Mouse (Mus musculus): ENCODE measurements around the gene Ptgr1. TPM values are rescaled to one million over a fixed set of nuclear protein-coding genes. Genes with fewer than 3 reads are reported as not detected.

Gene Ptgr1
- 5.0 and 14.5 TPM in 2 replicates for total RNA-seq (2014; fragmentation: Nextera tagmentation)
- 12.8 and 16.2 TPM in 2 replicates for total RNA-seq (2017)

DNA sequence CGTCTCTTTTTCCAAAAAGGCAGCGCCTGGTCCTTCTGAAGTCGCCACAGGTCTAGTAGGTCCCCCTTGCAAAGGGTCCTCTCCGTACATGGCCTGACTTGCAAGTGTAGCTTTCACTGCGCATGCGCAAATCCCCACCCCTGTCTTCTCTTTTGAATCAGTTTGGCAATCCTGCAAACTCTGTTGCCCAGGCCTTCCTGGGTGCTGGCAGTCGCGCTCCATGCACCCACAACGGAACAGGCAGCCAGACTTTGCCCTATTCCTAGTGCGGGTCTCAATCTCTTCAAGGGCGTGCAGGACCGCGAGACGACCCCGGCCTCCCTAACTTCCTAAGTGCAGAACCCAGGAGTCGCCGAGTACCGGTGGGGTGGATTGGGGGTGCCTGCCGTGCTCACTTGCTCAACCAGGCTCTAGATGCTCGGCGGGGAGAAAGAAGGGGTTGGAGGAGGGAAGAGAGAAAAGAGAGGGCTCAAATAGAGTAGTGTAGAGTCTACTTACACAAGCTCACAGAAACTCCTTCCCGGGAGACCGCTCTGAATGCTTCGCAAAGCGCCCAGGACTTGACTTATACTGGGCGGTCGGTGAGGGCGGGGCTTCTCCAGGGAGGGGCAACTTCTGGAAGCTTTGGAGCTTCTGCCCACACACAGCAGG lies at the start of gene Ptgr1:
Gene Ptgr1, minus strand, starts transcription at position 580 of the 651 bp plus-strand sequence.
- ATAC-seq (replicated peaks; ENCODE audit: low FRiP score, low TSS enrichment, poor library complexity, severe bottlenecking) = peak; percentile 23

DNA sequence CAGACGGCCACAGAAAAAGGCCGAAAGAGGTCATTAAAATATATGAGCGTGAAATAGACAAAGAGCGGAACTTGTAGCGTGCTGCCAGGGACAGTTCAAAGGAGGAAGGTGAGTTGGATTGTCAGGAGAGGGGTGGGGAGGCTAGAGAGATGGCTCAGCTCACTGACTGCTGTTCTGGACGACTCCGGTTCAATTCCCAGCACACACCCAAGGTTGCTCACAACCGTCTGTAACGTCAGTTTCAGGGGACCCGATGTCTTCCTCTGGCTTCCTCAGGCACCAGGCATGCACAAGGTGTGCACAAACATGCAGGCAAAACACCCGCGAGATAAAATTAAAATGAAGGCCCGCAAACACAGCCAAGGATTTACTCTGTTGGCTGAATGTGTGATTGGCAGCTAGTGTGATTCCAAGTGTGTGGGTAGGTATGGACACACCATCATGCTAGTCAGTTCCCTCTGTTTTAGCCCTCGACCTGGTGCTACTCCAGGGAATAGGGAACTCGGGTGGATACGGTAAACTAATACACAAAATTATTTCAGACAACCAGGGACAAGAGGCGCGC lies 48.9 kb upstream of the Ptgr1 start:
- ATAC-seq (replicated peaks; ENCODE audit: low FRiP score, low TSS enrichment, poor library complexity, severe bottlenecking) = no peak

DNA sequence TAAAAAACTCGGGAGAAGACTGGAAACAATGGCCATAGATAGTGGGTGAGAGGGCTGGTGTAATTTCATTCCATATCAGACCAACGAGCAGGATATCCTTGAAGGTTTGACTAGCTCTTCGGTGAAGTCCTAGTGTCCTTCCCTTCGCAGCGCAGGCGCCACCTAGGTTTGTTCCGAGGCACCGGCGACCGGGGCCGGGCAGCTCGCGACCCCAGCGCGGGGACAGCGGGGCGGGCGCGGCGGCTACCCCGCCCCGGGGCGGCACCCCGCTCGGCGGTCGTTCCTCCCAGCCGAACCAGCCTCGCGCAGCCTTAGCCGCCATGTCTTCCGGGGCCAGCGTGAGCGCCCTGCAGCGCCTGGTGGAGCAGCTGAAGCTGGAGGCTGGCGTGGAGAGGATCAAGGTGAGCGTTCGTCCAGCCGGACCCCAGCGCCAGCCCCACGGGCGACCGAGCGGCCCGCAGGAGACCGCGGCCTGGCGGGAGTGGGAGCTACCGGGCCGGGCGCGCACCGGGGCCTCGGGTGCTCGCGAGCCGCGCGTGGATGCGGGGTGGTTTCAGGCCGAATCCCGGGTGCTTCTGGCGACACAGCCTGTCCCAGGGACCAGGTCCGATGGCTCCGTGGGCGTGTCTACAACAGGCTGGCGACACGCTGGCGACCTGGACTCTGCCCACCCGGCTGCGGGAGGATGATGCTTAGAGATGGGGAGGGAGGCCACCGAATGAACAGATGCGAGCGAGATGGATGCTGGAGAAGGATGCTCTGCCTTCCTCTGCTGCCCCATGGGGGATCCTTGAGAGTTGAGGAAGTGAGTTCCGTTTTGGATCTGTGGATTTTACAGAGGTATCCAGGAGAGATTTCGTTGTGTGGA lies 48.2 kb upstream of the Ptgr1 start, which contains the start of gene Gng10:
Gene Gng10, plus strand, starts transcription at position 171 of the 868 bp plus-strand sequence.
- ATAC-seq (replicated peaks; ENCODE audit: low FRiP score, low TSS enrichment, poor library complexity, severe bottlenecking) = peak; percentile 69

DNA sequence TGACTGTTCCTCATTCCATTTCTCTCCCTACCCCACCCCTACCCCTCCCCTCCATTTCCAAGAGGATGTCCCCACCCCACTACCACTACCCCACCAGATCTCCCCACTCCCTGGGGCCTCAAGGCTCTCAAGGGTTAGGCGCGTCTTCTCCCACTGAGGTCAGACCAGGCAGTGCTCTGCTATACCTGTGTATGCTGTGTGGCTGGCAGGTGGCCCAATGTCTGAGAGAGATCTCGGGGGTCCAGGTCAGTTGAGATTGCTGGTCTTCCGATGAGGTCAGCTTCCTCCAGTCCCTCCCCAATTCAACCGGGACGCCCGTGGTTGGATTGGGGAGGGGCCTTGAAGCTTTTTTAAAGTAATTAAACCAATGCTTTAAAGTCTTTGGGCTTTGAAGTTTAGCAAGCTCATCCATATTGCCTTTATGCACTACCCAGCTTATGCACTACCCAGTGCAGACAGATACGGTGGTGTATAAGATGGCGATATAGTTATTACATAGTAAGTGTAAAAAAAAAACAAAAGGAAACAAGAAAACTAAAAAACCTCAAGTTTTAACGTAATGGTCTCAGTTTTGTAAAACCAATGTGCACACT lies 47.5 kb upstream of the Ptgr1 start:
- no peak for ATAC-seq (replicated peaks; ENCODE audit: low FRiP score, low TSS enrichment, poor library complexity, severe bottlenecking)

DNA sequence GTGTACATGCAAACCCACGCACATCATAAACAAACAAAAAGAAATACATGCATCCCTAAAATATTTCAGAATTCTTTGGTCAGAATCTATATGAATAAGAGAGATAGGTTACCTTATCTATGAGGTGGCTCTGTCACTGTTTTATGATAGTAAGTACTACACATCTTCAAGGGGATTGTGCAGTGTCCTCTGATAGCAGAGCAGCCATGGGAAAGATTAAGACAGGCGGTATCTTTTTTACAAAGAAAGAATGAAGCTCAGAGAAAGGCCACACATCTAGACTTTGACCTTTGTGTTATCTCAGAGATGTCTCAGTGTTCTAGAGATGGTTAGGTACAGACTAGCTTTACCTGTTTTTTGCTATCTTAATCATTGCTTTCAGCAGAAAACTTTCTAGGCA lies 30.0 kb upstream of the Ptgr1 start:
- ATAC-seq (replicated peaks; ENCODE audit: low FRiP score, low TSS enrichment, poor library complexity, severe bottlenecking) = no peak; the same call in 1 of the 2 replicates

DNA sequence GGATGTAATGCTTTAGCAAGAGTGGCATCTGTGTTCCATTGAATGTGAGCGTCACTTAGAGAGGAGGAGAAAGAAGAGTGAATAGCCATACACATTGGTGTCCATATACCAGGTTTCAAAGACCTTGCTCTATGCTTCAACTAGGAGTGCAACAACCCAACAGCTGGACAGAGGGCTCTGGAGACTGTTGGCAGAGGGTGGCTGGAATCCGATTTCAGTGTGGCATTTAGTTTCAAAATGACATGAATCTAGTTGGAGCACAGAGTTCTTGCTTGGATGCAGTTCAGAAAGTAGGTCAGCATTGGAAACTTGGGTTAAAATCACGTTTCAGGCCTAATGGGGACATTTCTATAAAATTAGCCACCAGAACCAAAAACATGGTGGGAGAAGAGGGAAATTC lies 28.3 kb upstream of the Ptgr1 start:
- ATAC-seq (replicated peaks; ENCODE audit: low FRiP score, low TSS enrichment, poor library complexity, severe bottlenecking) = no peak

DNA sequence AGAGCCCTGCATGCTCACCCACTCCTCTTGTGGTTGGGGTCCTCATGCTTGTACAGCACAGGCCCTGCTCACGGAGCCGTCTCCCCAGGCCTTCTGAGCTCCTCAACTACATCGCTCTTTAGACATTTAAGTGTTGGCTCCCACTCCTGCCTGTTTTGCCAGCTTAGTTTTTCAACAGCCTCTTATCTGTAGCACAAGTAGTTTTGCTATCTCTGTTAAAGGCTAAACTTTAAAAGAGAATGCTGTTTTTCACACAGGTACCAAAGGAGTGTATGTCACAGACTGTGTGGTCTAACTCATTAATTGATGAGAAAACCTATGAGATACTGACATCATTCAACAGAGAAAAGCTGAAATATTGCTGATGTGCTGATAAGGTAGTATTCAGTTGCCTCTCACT lies 24.5 kb upstream of the Ptgr1 start:
- peak; percentile 56 for ATAC-seq (replicated peaks; ENCODE audit: low FRiP score, low TSS enrichment, poor library complexity, severe bottlenecking)

DNA sequence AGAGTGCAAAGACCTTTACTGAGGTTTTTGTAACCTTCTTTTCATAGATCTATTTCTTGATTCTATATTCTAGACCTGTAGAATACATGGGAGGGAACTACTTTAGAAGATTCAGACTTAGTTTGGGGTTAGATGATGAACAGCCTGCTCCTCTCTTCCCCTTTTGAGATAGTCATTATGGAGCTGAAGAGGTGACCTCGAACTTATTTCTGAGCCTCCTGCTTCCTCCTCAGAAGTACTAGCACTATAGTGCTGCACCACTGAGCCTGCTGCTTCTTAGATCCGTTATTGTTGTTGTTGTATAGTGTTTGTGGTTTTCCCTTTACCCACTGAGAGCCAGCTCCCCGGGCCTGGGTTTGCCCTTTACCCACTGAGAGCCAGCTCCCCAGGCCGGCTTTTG lies 22.8 kb upstream of the Ptgr1 start:
- no peak for ATAC-seq (replicated peaks; ENCODE audit: low FRiP score, low TSS enrichment, poor library complexity, severe bottlenecking)

DNA sequence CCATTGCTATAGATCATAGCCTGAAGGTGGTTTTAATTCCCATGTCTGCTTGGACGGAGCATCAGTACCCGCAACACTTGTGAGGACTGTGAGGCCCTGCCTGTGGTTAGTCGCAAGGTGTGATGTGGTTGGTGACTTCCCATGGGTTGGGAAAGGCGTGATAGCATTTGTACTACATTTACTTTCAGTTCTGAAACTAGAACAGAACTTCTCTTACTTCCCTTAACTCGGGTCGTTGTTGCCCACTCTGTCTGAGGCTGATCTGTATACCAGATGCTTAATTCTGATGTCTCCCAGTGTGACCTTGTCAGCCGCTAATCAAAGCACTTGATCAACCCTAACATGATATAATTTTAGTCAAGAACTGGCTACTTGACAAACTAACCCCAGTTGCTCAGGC lies 22.3 kb upstream of the Ptgr1 start:
- ATAC-seq (replicated peaks; ENCODE audit: low FRiP score, low TSS enrichment, poor library complexity, severe bottlenecking) = peak; percentile 31

DNA sequence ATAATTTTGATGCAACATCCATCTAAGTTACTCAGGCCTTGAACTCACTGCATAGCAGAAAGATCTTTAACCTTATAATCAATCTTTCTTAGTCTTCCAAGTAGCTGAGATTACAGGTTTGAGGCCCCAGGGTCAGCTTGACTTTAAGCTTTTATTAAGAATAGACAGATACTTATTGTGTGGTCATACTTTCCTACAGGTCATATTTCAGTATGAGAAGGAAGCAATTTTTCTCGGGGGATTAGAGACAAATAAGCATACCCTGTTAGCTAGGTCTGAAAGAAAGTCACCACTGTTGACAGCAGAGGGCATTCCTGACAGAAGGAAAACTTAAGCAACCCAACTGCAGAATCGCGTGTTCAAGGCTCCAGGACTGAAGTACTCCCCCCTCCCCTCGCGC lies 21.1 kb upstream of the Ptgr1 start:
- ATAC-seq (replicated peaks; ENCODE audit: low FRiP score, low TSS enrichment, poor library complexity, severe bottlenecking) = no peak

DNA sequence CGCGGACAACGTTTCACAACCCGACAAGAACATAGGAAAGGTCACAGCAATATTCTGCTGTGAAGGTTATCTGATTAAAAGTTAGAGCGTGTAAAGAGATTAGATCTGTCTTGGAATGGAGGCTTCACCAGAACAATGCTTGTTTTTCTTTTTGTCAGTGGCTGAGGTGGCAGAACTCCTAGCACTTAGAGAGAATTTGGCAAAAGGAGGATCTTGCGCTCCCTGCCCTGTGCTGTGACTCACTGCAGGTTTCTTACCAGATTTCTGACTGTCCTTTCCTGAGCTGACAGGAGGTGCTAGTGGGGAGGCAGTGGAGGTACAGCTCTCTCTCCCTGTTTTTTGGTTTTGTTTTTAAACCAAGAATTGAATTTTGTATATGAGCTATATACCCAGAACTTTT lies 20.1 kb upstream of the Ptgr1 start:
- no peak for ATAC-seq (replicated peaks; ENCODE audit: low FRiP score, low TSS enrichment, poor library complexity, severe bottlenecking)

DNA sequence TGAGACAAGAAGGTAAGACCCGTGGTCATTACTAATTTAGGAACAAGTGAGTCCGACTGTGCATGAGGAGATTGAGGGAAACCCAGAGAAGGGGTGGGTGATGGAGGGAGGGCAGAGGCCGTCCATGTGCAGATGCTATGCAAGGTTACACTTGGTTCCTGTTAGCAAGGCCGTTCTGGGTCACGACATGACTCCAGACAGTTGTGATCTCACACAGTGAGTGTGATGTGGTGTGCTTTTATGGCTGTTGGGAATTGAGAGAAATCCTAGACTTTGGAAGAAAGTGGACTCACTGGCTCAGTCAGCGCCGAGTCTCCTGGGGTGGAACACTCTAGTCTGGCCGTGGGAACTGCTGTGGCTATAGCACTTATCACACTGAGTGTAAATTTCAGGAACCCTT lies 19.3 kb upstream of the Ptgr1 start:
- ATAC-seq (replicated peaks; ENCODE audit: low FRiP score, low TSS enrichment, poor library complexity, severe bottlenecking) = no peak

DNA sequence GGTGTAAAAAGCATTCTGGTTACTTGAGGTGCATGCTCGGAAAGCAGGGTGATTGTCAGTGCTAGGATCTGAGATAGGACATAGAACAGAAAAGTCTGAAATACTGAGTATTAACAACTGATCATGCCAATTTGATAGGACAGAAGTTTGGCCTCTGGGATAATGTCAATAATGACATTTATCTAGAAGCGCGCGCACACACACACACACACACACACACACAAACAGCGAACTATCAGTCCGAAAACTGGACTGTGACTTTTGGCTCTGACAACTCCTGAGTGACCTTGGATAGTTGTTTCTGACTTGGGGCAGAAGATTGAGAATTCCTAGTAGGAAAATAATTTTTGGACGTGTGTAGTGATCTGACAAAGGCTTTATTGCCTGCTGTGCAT lies 16.9 kb upstream of the Ptgr1 start:
- ATAC-seq (replicated peaks; ENCODE audit: low FRiP score, low TSS enrichment, poor library complexity, severe bottlenecking) = no peak

DNA sequence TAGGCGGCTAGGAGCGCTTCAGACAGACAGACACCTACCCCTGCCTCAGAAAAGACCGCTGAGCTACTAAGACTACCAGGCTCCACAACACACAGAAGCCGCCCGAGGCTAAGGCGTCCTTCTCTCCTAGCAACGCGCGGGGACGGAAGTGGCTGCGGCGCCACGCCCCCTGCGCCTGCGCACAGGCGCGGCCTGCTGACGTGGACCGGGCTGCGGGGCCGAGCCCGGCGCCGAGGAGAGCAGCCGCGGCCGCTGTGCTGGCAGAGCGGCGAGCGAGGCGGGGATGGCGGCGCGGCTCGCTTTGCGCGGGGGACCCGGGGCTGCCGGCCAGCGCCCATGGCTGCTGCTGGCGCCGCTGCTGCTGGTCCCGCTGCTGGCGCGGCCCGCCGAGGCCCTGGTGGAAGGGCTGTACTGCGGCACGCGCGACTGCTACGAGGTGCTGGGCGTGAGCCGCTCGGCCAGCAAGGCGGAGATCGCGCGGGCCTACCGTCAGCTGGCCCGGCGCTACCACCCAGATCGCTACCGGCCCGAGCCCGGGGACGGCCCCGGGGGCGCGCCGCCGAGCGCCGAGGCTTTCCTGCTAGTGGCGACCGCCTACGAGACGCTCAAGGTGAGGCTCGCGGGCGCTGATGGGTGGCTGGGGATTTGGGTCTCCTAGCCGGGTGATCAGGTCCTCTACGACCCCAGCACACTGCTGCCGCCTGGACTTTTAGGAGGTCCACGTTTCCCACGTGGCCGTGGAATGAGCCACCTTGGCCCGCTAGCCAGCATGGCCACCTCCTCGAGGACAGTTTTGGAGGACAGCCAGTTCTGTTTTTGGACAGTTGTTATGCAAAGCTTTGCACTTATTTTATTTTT lies 16.3 kb upstream of the Ptgr1 start, which contains the start of gene Gm20503:
Gene Gm20503, plus strand, starts transcription at position 263 of the 858 bp plus-strand sequence.
- peak; percentile 88 for ATAC-seq (replicated peaks; ENCODE audit: low FRiP score, low TSS enrichment, poor library complexity, severe bottlenecking)

DNA sequence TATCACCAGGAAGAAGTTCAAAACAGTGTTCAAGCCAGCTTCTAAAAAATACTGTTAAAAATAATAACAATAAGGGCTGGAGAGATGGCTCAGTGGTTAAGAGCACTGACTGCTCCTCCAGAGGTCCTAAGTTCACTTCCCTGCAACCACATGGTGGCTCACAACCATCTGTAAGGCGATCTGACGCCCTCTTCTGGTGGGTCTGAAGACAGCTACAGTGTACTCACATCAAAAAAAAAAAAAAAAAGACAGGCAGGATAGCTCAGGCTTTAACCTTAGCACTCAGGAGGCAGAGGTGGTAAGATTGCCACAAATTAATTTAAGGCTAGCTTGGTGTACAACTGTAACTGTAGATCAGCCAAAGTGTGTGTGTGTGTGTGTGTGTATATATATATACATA lies 13.7 kb upstream of the Ptgr1 start:
- ATAC-seq (replicated peaks; ENCODE audit: low FRiP score, low TSS enrichment, poor library complexity, severe bottlenecking) = 0 out of 2 replicates have a peak, but pooled peaks have one; percentile 43

DNA sequence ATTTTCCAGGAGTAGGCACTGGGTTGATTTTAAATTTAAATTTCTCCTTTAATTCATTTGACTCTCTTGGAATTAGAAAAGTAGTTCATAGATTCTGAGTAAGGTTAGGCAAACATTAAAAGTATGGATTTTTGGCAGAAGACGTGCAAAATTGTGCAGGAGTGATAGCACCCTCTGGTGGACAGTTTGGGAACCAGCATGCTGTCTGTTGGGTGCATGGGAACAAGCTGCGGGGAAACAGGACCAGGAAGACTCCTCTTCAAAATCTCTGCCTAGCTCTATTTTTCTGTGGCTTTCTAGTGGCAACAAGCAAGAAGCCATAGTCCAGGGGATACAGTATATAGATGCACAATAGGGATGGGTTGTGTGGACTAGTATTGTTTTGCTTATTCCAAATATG lies 12.8 kb upstream of the Ptgr1 start:
- ATAC-seq (replicated peaks; ENCODE audit: low FRiP score, low TSS enrichment, poor library complexity, severe bottlenecking) = no peak

DNA sequence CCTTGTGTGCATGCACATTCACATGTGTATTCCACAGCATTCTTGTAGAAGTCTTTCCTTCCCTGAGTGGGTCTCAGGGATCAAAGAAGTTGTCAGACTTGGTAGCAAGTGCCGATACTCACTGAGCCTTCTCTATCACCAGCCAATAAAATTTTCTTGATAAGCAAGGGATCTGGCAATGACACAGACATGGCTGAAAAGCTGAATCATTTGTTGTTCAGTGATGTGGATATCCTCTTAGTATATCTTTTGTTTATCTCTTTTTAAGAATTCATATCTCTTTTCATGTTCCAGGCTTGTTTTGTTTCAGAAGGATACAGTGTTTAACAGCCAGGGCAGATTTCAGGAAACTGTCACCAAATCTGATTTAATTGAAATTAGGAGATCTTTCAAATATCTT lies 11.8 kb upstream of the Ptgr1 start:
- ATAC-seq (replicated peaks; ENCODE audit: low FRiP score, low TSS enrichment, poor library complexity, severe bottlenecking) = no peak

DNA sequence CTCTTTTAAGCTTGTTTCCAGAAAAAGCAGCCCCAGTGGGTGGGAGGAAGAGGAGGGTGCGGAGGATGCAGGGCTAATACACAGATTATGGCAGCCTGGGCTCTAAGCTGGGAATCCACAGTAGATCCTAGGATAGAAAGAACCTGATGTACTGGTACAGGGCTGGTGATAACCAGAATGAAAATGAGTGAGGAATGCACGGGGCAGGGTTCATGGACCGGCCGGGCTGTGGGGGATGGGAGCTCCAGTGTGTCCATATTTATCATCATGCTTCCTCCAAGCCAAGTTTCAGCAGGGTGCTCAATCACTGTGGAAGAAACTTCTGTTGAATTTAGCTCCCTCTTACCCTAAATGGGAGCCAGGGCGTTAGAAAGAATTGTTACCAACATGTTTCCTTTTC lies 10.2 kb upstream of the Ptgr1 start:
- ATAC-seq (replicated peaks; ENCODE audit: low FRiP score, low TSS enrichment, poor library complexity, severe bottlenecking) = no peak

DNA sequence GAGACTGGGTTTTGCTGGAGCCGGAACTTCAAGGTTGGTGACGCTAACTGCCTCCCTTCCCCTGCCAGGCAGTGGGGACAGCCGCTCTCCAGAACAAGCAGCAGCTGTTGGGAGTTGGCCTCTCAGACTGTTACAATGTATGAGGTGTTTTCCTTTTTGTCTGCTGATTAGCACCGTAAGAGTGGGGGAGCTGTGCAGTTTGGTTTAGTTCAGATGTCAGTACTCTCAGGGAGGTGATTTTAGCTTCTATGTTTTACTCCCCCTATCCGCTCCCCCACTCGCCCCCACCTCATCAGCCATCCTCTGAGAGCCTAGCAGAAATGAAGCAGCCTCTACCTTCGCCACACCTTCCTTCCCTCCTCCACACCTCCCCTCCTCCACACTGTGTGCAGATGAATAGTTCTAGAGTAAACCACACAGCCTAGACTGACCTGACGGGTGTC lies 8.4 kb upstream of the Ptgr1 start:
- ATAC-seq (replicated peaks; ENCODE audit: low FRiP score, low TSS enrichment, poor library complexity, severe bottlenecking) = no peak

Data from megakaryocyte-erythroid progenitor cell, adult 5-6 weeks (primary cell).